Mouse (Mus musculus) large intestine, adult 2 months (tissue): Measurements from ENCODE around the gene Ppp1r27. TPM values are rescaled to one million over a fixed set of nuclear protein-coding genes. Genes with fewer than 3 reads are reported as not detected.

Source experiments
- polyA plus RNA-seq: library from polyadenylated mRNA; depleted of rRNA; stranded (reverse); fragments of >200 nt; gene quantifications from 2 replicates; pipeline ENCODE4 v1.2.3, GENCODE M21; 2012; rRNA removed

Ppp1r27 gene
- polyA plus RNA-seq, 1 experiment: not detected

Other genes starting within 250 kb of the Ppp1r27 start
- gene Actg1, start 202.6 kb downstream of the Ppp1r27 start, polyA plus RNA-seq: 1,539 and 1,751 TPM in 2 replicates
- gene Fscn2, start 189.6 kb downstream of the Ppp1r27 start, polyA plus RNA-seq: not detected in 2 replicates
- gene Faap100, start 172.4 kb downstream of the Ppp1r27 start, polyA plus RNA-seq: 33.5 and 34.5 TPM in 2 replicates
- 42.4 and 50.9 TPM in 2 replicates for gene Nploc4, start 113.4 kb downstream of the Ppp1r27 start, polyA plus RNA-seq
- 0.85 and 1.1 TPM in 2 replicates for gene Tspan10, start 108.5 kb downstream of the Ppp1r27 start, polyA plus RNA-seq
- 0.30 and 0.89 TPM in 2 replicates for gene Pde6g, start 97.6 kb downstream of the Ppp1r27 start, polyA plus RNA-seq
- gene Oxld1, start 93.1 kb downstream of the Ppp1r27 start, polyA plus RNA-seq: 18.2 and 19.6 TPM in 2 replicates
- gene Ccdc137, start 93.0 kb downstream of the Ppp1r27 start, polyA plus RNA-seq: 12.3 and 15.1 TPM in 2 replicates
- 16.8 and 18.8 TPM in 2 replicates for gene Arl16, start 83.5 kb downstream of the Ppp1r27 start, polyA plus RNA-seq
- 139 and 148 TPM in 2 replicates for gene Mrpl12, start 66.5 kb downstream of the Ppp1r27 start, polyA plus RNA-seq
- gene Slc25a10, start 59.3 kb downstream of the Ppp1r27 start, polyA plus RNA-seq: 287 and 345 TPM in 2 replicates
- gene Gcgr, start 20.4 kb downstream of the Ppp1r27 start, polyA plus RNA-seq: 0.90 and 1.1 TPM in 2 replicates
- 36.6 and 46.6 TPM in 2 replicates for gene Mcrip1, start 1.4 kb downstream of the Ppp1r27 start, polyA plus RNA-seq
- 496 and 716 TPM in 2 replicates for gene P4hb, start 22.1 kb upstream of the Ppp1r27 start, polyA plus RNA-seq
- gene Arhgdia, start 30.5 kb upstream of the Ppp1r27 start, polyA plus RNA-seq: 745 and 760 TPM in 2 replicates
- 45.9 and 54.0 TPM in 2 replicates for gene Alyref, start 47.2 kb upstream of the Ppp1r27 start, polyA plus RNA-seq
- gene Anapc11, start 47.3 kb upstream of the Ppp1r27 start, polyA plus RNA-seq: 84.8 and 85.4 TPM in 2 replicates
- gene Npb, start 57.3 kb upstream of the Ppp1r27 start, polyA plus RNA-seq: 0.63 and 1.0 TPM in 2 replicates
- gene Pcyt2, start 66.8 kb upstream of the Ppp1r27 start, polyA plus RNA-seq: 397 and 622 TPM in 2 replicates
- 117 and 124 TPM in 2 replicates for gene Sirt7, start 74.1 kb upstream of the Ppp1r27 start, polyA plus RNA-seq
- 28.4 and 30.8 TPM in 2 replicates for gene Mafg, start 82.5 kb upstream of the Ppp1r27 start, polyA plus RNA-seq
- gene Pycr1, start 92.6 kb upstream of the Ppp1r27 start, polyA plus RNA-seq: 16.4 and 16.7 TPM in 2 replicates
- 0.53 and 0.56 TPM in 2 replicates for gene Myadml2, start 97.0 kb upstream of the Ppp1r27 start, polyA plus RNA-seq
- 0.45 and 0.79 TPM in 2 replicates for gene Notum, start 110.0 kb upstream of the Ppp1r27 start, polyA plus RNA-seq
- gene Aspscr1, start 121.8 kb upstream of the Ppp1r27 start, polyA plus RNA-seq: 74.9 and 88.8 TPM in 2 replicates
- gene Cenpx, start 162.6 kb upstream of the Ppp1r27 start, polyA plus RNA-seq: 94.1 and 101 TPM in 2 replicates
- gene Lrrc45, start 162.8 kb upstream of the Ppp1r27 start, polyA plus RNA-seq: 21.3 and 34.5 TPM in 2 replicates
- gene Rac3, start 170.3 kb upstream of the Ppp1r27 start, polyA plus RNA-seq: 8.5 and 10.1 TPM in 2 replicates
- gene Dcxr, start 176.1 kb upstream of the Ppp1r27 start, polyA plus RNA-seq: 63.8 and 66.5 TPM in 2 replicates
- gene Cbr2, start 181.0 kb upstream of the Ppp1r27 start, polyA plus RNA-seq: 4.4 and 6.9 TPM in 2 replicates
- gene Hmga1b, start 211.7 kb upstream of the Ppp1r27 start, polyA plus RNA-seq: 1.9 and 2.1 TPM in 2 replicates
- gene Rfng, start 233.1 kb upstream of the Ppp1r27 start, polyA plus RNA-seq: 60.4 and 73.4 TPM in 2 replicates
- 124 and 130 TPM in 2 replicates for gene Gps1, start 233.1 kb upstream of the Ppp1r27 start, polyA plus RNA-seq
- gene Dus1l, start 245.3 kb upstream of the Ppp1r27 start, polyA plus RNA-seq: 41.7 and 42.1 TPM in 2 replicates